Mouse (Mus musculus) frontal cortex, postnatal 14 days (tissue): ENCODE measurements around the gene Rab12.
"Not testable (repeated sequence)": the region's sequence is repeated elsewhere in the genome, so short reads cannot be mapped to it uniquely, and the experiment has no call there.

Experiments used
- DNase-seq, 2 experiments: peaks; one replicate each; pipeline ENCODE4 v3.0.0; 2022; ENCODE audit warnings: low spot score in 2 of 2

The Rab12 gene

GRCm38 (mm10) chr17:66519554-66520553, at the start of gene Rab12:
TSS of gene Rab12 (minus strand) at chr17:66519729.
- DNase-seq, result peak; percentile 69 to 85

DNA sequence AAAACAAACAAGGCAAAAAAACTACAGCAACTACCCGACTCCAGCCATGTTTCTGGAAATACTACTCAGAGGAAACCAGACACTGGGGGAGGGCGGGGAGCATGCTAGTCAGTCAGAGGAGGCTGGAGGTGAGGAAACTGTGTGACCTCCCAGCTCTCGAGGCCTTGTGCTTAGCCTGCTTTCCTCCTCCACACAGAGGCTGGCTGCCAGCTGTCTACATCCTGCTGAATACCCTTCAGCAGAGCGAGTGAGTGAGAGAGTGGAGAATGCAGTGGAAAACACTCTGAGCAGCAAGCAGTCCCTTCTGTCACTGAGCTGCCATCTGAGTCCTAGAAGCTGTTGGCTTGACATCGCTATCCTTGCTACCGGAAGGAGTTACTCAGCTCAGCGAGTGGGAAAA, 44.7 kb upstream of the Rab12 start:
- DNase-seq, result no peak

- DNase-seq, result no peak
These were observed 44.0 kb upstream of the Rab12 start for GRCm38 (mm10) chr17:66563551-66563950.

- no peak for DNase-seq
These were observed 41.9 kb upstream of the Rab12 start for GRCm38 (mm10) chr17:66561380-66561779.

- DNase-seq, result no peak
These were observed 39.1 kb upstream of the Rab12 start for GRCm38 (mm10) chr17:66558404-66559317.

GRCm38 (mm10) chr17:66552690-66553089, 33.2 kb upstream of the Rab12 start:
- DNase-seq, result no peak

DNA sequence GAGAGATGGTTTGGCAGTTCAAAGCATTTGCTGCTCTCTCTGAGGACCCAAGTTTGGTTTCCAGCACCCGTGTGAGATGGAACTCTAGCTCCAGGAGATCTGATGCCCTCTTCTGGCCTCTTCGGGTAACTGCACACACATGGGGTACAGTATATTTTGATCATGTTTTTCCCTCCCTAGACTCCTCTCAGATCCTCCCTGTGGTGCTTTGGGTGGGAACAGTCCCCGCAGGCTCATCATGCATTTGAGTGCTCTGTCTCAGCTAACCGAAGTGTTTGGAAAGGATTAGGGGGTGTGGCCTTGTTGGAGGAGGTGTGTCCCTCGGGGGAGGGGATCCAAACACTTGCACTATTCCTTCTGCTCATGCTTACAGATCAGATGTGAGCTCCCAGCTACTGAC, 31.0 kb upstream of the Rab12 start:
- DNase-seq, result no peak

- DNase-seq, result no peak
These were observed 12.8 kb upstream of the Rab12 start for GRCm38 (mm10) chr17:66532285-66532684.

DNA sequence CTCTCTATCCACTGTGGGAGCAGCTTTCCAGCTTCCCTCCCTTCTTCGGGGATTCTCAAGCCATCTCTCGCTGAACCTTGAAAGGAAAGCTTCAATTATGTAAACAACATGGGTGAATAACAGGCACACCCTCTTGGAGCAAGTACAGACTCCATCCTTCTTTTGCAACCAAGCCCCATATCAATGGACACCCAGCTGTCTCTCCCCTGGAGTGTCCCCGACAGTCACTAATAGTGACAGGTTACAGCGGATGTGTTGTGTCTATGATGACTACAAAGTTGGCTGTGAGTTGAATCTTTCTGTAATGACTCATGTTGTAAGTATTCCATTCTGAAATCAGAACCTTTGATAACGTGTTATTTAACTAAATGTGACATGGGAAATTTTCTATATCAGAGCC, 3.9 kb upstream of the Rab12 start:
- no peak for DNase-seq

- DNase-seq, result not testable (repeated sequence)
These were observed 3.1 kb upstream of the Rab12 start for GRCm38 (mm10) chr17:66522631-66523030.

GRCm38 (mm10) chr17:66518877-66519553, 514 bp downstream of the Rab12 start:
- DNase-seq, result peak; percentile 24 to 28

DNA sequence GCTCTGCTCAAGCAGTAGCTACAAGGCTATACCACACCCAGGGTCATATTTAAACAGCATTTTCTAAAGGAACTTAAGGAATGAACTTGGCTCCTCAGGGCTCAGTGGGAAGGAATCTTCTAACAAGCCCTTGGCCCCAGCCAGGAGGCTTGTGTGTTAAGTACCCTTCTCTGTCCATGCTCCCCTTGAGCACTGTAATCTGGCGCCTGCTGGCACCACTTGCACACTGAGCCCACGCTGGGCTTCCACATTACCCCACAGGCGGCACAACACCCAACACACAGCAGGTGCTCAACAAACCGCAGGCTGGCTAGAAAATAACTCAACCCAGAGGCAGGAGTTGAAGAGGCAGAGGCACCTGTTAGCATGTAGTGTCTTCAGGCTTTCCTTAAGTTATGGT, 2.6 kb downstream of the Rab12 start:
- no peak for DNase-seq

- DNase-seq, result no peak
These were observed 5.1 kb downstream of the Rab12 start for GRCm38 (mm10) chr17:66514288-66514995.

GRCm38 (mm10) chr17:66512202-66512956, 7.2 kb downstream of the Rab12 start:
- no peak for DNase-seq

GRCm38 (mm10) chr17:66510221-66510683, 9.3 kb downstream of the Rab12 start:
- DNase-seq, result no peak

DNA sequence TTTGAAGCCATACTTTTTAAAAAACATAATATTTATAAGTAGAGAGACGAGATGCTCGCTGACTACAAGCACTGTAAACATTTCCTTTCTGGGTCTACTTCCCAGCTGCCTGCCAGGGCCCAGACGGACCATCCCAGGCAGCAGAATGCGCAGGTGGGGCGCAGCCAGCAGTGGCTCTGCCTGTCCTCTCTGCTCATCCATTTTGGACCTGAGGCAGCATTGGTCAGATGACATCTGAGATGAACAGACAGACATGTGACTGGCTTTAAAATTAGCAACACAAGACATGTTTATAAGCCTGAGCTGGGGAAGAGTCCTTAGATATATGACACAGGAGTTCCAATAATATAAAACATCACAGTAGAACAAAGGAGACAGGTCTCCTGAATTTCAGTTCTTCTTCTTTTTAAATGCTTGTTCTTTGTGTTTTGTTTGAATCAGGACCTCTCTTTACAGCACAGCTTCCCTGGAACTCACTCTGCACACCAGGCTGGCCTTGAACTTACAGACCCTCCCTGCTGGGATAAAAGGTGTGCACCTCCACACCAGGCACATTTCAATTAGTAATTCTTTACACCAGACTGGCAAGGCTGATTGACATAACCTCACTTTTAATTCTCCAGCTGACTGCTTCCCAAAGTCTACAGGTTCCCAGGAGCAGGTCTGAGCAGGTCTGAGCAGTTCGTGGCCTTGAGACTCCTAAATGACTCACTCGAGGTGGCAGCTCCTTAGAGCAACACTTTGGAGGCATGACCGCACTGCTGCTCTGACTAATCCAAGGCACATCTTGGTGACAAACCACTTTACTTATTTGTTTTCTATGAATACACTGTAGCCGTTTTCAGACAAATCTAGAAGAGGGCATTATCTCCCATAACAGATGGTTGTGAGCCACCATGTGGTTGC, 12.2 kb downstream of the Rab12 start:
- DNase-seq, result no peak

DNA sequence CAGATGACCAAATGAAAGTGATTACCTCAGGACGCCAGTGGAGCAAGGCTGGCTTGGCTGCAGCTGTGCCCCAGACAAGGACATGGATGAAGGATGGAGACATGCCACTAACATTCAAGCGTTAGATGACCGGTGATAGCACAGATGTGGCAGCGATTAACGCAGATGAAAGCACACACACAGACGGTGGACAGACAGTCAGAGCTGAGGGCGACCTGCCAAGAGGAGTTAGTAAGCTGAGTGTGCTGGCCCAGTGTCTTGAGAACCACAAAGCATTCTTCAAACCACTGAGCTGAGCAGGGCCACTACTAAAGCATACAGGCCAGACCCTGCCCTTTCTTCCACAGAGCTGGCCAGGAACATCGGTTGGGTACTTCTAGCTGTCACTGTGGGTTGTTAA, 14.6 kb downstream of the Rab12 start:
- no peak for DNase-seq

- no peak for DNase-seq
These were observed 15.3 kb downstream of the Rab12 start for GRCm38 (mm10) chr17:66504248-66504647.

DNA sequence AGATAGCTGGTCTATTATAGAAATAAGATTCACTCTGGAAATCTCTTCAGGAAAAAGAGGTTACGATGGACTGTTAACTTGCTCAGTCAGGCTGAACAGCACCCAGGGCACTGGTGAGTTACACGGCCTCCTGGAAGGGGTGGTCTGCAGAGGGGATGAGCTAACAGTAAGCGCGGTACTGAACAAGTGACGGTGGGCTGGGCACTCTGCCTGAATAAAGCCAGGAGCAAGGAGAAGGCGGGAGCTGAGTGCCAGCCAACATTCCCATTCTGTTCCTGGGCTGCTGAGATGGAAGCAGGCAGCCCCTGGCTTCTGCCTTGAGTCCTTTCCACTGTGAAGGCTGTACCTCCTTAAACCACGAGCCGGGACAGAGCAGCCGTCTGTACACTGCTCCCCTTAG, 16.1 kb downstream of the Rab12 start:
- no peak for DNase-seq
